Mouse (Mus musculus) lung, postnatal 25 days (tissue): ENCODE measurements around the gene Slc9a5.

ENCODE experiments used
- DNase-seq: peaks from one replicate; pipeline ENCODE4 v3.0.0; 2022; ENCODE audit warnings: low spot score

Slc9a5 gene

GRCm38 (mm10) chr8:105408331-105408730, 59.7 kb downstream of the Slc9a5 start:
- DNase-seq: no peak

- no peak for DNase-seq
These were observed 61.3 kb downstream of the Slc9a5 start for GRCm38 (mm10) chr8:105409947-105410346.

- peak; percentile 79 for DNase-seq
These were observed 64.7 kb downstream of the Slc9a5 start, which contains the start of the genes Kctd19 and Lrrc36 for GRCm38 (mm10) chr8:105413391-105413790. TSS of gene Kctd19 (minus strand) at chr8:105413502. TSS of gene Lrrc36 (plus strand) at chr8:105413571.

- no peak for DNase-seq
These were observed 70.3 kb downstream of the Slc9a5 start for GRCm38 (mm10) chr8:105418992-105419391.
